Mouse (Mus musculus) gastrocnemius, adult 8-10 months (tissue): Measurements from ENCODE around the gene Sh3bp4. TPM values are rescaled to one million over a fixed set of nuclear protein-coding genes. Genes with fewer than 3 reads are reported as not detected.

Experiments used
- DNase-seq, 2 experiments: peaks; one replicate each; pipeline ENCODE4 v3.0.0; 2022; ENCODE audit warnings: low spot score in 2 of 2
- total RNA-seq, 4 experiments: library from RNA; stranded (reverse); gene quantifications; 2 replicates each; pipeline ENCODE4 v1.2.4; 2022

Gene Sh3bp4
- total RNA-seq, 4 experiments from 2014 or later = 1.5 to 2.2 (median 2.1) TPM

GRCm38 (mm10) chr1:89127163-89127562, 56.9 kb downstream of the Sh3bp4 start:
- no peak for DNase-seq

GRCm38 (mm10) chr1:89130429-89130828, 60.2 kb downstream of the Sh3bp4 start:
- no peak for DNase-seq

GRCm38 (mm10) chr1:89131018-89131540, 60.9 kb downstream of the Sh3bp4 start:
- no peak for DNase-seq

- no peak for DNase-seq
Observed at GRCm38 (mm10) chr1:89131707-89132106, 61.5 kb downstream of the Sh3bp4 start.

- DNase-seq = no peak
Observed at GRCm38 (mm10) chr1:89133266-89133665, 63.1 kb downstream of the Sh3bp4 start.

GRCm38 (mm10) chr1:89133717-89134116, 63.5 kb downstream of the Sh3bp4 start:
- DNase-seq = no peak

- peak in 1 of 2 experiments; percentile 18 for DNase-seq
Observed at GRCm38 (mm10) chr1:89136089-89136811, 66.0 kb downstream of the Sh3bp4 start.

- DNase-seq = no peak
Observed at GRCm38 (mm10) chr1:89137086-89137816, 67.0 kb downstream of the Sh3bp4 start.

- no peak for DNase-seq
Observed at GRCm38 (mm10) chr1:89138316-89138715, 68.1 kb downstream of the Sh3bp4 start.

- DNase-seq = no peak
Observed at GRCm38 (mm10) chr1:89140113-89140512, 69.9 kb downstream of the Sh3bp4 start.

- no peak for DNase-seq
Observed at GRCm38 (mm10) chr1:89151071-89151470, 80.9 kb downstream of the Sh3bp4 start.

- no peak for DNase-seq
Observed at GRCm38 (mm10) chr1:89152576-89152975, 82.4 kb downstream of the Sh3bp4 start.

GRCm38 (mm10) chr1:89153203-89153602, 83.0 kb downstream of the Sh3bp4 start:
- DNase-seq = no peak

- no peak for DNase-seq
Observed at GRCm38 (mm10) chr1:89163483-89163882, 93.3 kb downstream of the Sh3bp4 start.

- no peak for DNase-seq
Observed at GRCm38 (mm10) chr1:89164281-89164680, 94.1 kb downstream of the Sh3bp4 start.

GRCm38 (mm10) chr1:89164685-89165084, 94.5 kb downstream of the Sh3bp4 start:
- no peak for DNase-seq

- DNase-seq = no peak
Observed at GRCm38 (mm10) chr1:89166814-89167249, 96.6 kb downstream of the Sh3bp4 start.

- DNase-seq = no peak
Observed at GRCm38 (mm10) chr1:89171275-89171767, 101.1 kb downstream of the Sh3bp4 start.

GRCm38 (mm10) chr1:89174621-89175020, 104.4 kb downstream of the Sh3bp4 start:
- no peak for DNase-seq

- no peak for DNase-seq
Observed at GRCm38 (mm10) chr1:89175355-89175754, 105.1 kb downstream of the Sh3bp4 start.

- DNase-seq = no peak
Observed at GRCm38 (mm10) chr1:89183261-89183831, 113.1 kb downstream of the Sh3bp4 start.
